Mouse (Mus musculus): Measurements from ENCODE around the gene Adnp.

Gene Adnp

GRCm38 (mm10) chr2:168207883-168208282 is 971 bp upstream of the Adnp start:
- no peak for DNase-seq (ENCODE audit: extremely low read depth, insufficient read length, low spot score)

- peak; percentile 49 for DNase-seq (ENCODE audit: extremely low read depth, insufficient read length, low spot score)
Measured at GRCm38 (mm10) chr2:168205681-168206631, 956 bp downstream of the Adnp start.

DNA sequence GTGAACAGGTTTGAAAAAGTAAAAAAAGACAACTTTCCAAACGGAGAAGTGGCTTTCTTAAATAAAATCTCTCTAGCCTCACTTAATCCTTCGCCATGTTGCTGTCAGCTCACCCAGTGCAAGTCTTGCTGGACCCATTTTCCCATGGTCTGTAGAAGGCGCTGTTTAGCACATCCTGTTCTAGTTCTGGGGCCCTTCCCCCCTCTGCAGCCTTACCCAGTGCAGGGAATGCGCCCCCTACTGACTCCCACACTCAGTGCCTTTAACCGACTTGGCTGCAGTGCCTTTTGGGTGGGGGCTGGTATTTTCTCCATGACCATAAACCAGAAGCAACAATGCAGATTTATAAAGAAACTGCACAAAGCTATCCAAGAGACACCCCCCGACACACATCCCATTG is 1.6 kb downstream of the Adnp start:
- peak; percentile 75 for DNase-seq (ENCODE audit: extremely low read depth, insufficient read length, low spot score)

GRCm38 (mm10) chr2:168204476-168204999 is 2.4 kb downstream of the Adnp start:
- no peak for DNase-seq (ENCODE audit: extremely low read depth, insufficient read length, low spot score)

DNA sequence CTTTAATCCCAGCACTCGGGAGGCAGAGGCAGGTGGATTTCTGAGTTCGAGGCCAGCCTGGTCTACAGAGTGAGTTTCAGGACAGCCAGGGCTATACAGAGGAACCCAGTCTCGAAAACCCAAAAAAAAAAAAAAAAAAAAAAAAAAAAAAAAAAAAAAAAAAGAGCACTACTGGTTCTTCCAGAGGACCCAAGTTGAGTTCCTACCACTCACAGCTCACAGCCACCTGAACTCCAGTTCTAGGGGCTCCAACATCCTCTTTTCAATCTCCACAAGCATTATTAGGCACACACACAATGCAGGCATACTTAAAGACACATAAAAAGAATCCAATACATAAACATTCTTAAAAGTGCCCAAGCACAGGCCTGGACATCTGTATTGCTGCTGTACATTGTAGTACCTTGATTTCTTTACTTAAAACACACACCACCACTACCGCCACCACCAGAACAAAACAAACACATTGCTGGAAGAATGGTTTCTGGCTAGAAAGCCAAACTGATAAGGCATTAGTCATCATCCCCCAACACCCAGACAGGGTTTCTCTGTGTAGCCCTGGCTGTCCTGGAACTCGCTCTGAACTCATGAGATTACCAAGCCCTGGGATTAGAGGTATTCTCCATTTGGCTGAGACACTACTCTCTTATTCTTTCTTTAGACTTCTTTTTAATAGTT is 6.8 kb downstream of the Adnp start:
- DNase-seq (ENCODE audit: extremely low read depth, insufficient read length, low spot score), result no peak

- DNase-seq (ENCODE audit: extremely low read depth, insufficient read length, low spot score), result no peak
Measured at GRCm38 (mm10) chr2:168199476-168199875, 7.4 kb downstream of the Adnp start.

- DNase-seq (ENCODE audit: extremely low read depth, insufficient read length, low spot score), result no peak
Measured at GRCm38 (mm10) chr2:168198421-168198820, 8.5 kb downstream of the Adnp start.

DNA sequence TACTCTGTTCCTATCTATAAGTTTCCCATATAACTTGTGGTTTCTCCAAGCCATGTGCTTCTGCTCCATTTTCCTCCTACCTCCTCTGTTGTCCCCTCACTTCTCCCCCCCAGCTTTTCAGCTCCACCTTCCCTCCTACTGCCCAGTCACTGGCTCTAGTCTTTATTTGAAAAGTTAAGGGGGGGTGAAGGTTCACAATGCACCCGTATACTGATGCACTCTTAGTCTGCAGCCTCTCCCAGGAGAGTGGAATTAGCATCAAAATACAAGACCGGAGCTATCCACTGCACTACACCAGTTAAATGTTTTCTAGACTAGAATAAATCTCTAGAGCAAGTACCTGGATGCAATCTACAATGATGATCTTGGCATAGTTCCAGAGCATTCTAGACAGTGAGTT is 11.2 kb downstream of the Adnp start:
- no peak for DNase-seq (ENCODE audit: extremely low read depth, insufficient read length, low spot score)

- DNase-seq (ENCODE audit: extremely low read depth, insufficient read length, low spot score), result no peak
Measured at GRCm38 (mm10) chr2:168193685-168194084, 13.2 kb downstream of the Adnp start.

- DNase-seq (ENCODE audit: extremely low read depth, insufficient read length, low spot score), result peak; percentile 55
Measured at GRCm38 (mm10) chr2:168191856-168192255, 15.1 kb downstream of the Adnp start.

DNA sequence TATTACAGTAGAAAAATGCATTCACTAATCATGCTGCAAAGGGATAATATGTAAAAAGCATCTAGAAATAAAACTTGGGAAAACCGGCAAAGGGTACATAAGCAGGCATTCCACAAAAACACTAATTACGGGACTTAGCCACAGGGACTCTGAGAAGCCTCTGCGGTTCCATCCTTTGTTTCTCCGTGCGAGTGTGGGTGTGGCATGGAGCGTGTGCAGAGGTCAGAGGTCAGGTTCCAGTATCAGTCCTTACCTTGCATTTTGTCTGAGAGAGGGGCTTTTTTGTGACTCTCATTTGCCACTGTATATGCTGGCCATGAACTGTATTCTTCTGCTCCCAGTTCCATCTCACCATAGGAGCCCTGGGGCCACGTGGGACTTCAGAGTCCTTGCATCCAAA is 31.0 kb downstream of the Adnp start:
- no peak for DNase-seq (ENCODE audit: extremely low read depth, insufficient read length, low spot score)

GRCm38 (mm10) chr2:168170167-168170685 is 36.7 kb downstream of the Adnp start:
- peak; percentile 78 for DNase-seq (ENCODE audit: extremely low read depth, insufficient read length, low spot score)

DNA sequence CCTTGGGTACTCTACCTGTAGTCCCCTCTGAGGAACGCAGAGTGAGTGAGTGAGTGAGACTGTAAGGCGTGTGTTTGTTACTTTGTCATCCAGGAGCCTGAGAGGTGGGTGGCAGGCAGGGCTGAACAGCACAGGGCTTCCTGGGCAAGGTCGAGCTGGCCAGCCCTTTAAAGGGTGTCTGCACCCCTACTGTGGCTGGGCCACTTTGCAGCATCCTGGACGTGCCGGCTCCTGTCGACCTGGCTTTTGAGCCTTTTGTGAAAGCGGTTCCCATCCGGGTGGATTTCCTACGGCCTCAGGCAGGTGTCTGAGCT is 37.2 kb downstream of the Adnp start:
- no peak for DNase-seq (ENCODE audit: extremely low read depth, insufficient read length, low spot score)

DNA sequence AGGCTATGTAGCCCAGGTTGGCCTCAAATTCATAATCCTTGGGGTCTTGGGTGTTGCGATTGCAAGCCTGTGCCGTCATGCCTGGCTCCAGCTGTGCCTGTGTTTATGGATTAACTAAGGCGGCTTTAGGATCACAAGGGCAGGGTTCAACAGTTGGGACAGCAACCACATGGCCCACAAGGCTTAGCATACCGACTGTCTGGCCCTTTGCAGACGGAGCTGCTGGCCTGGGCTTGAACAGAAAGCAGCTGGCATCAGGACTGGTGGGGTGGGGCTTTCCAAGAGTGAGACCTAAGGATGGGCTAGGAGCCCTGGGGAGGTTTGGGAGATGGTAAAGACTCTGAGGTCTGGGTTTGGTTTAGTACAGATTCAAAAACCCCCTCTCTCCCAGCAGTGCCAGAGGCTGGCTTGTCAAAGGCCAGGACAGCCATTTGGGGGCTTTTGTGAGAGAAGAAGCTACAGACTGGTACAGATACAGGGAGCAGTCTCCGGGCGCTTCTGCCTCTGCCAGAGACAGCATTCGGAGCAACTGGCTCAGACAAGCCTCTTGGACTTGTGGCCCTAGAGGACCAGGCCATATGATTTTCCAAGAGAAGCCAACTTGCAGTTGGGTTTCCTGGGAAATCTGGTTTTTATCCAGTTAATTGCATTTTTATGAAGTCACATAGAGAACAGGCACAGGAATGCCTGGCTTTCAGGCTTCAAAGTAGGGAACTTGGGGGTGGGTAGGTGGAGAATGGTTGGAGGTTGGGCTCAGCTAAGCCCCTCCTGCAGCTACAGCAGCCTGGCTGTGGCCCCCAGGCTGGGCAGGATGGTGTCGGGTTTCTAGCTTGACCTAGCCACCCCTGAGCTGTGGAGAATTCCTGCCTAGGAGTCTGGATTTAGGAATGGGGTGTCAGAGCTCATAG is 37.8 kb downstream of the Adnp start:
- no peak for DNase-seq (ENCODE audit: extremely low read depth, insufficient read length, low spot score)

- DNase-seq (ENCODE audit: extremely low read depth, insufficient read length, low spot score), result peak; percentile 36
Measured at GRCm38 (mm10) chr2:168167781-168168180, 39.1 kb downstream of the Adnp start.

- no peak for DNase-seq (ENCODE audit: extremely low read depth, insufficient read length, low spot score)
Measured at GRCm38 (mm10) chr2:168166750-168167460, 40.0 kb downstream of the Adnp start.

- no peak for DNase-seq (ENCODE audit: extremely low read depth, insufficient read length, low spot score)
Measured at GRCm38 (mm10) chr2:168161978-168162377, 44.9 kb downstream of the Adnp start.

GRCm38 (mm10) chr2:168161514-168161971 is 45.4 kb downstream of the Adnp start:
- no peak for DNase-seq (ENCODE audit: extremely low read depth, insufficient read length, low spot score)

DNA sequence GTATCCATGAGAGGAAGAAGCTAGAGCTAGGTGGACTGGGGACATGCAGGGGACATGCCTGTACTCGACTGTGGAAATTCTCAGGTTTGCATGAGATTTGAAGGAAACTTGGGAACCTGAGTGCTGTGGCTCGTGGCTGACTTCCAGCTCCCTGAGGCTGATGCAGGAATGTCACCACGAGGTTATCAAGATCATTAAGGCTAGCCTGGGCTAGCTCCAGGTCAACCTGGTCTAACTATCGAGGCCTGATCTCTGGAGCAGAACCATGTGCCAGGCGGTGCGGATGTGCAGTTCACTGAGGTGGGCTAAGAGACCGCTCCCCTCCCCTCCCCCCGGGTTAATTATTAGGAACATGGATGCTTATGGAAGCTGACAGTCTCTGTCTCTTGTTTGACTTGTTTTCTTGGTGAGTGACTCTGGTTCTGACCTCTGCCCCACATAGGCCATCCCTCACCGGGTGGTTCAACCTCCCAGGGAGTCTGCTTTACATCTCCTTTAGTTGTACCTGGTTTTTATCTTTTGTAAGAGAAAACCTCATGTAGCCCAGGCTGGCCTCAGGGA is 46.5 kb downstream of the Adnp start:
- no peak for DNase-seq (ENCODE audit: extremely low read depth, insufficient read length, low spot score)
